Mouse (Mus musculus) retina, embryonic 14.5 days (tissue): Measurements from ENCODE around the gene Tcf3.
A peak's percentile ranks its signal among the peaks of the same experiment; 100 is the strongest.

Experiments
- DNase-seq: peaks from one replicate; pipeline ENCODE4 v3.0.0-alpha.2; 2015; ENCODE audit warnings: low spot score

Tcf3 gene

GRCm38 (mm10) chr10:80436276-80436675 lies 2.8 kb upstream of the Tcf3 start:
- no peak for DNase-seq

DNA sequence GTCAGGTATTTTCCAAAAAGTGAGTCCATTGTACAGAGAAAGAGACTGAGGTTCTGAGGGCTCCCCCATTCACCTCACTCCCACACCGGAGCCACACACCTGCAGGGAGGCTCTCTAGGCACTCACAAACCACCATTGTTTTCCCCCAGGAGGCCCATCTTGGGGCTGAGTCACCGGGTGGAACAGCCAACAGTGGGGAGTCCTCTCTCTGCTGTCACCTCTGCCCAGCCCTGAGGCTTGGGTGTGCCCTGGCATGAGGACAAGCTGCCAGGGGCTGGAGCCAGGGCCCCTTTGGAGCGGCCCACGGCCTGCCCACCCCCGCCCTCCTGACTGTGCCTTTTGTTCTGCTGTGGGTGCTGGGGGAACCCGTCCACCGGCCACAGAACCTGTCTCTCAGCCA lies 2.3 kb upstream of the Tcf3 start:
- DNase-seq = no peak

- no peak for DNase-seq
These were observed 1.4 kb upstream of the Tcf3 start for GRCm38 (mm10) chr10:80434823-80435222.

DNA sequence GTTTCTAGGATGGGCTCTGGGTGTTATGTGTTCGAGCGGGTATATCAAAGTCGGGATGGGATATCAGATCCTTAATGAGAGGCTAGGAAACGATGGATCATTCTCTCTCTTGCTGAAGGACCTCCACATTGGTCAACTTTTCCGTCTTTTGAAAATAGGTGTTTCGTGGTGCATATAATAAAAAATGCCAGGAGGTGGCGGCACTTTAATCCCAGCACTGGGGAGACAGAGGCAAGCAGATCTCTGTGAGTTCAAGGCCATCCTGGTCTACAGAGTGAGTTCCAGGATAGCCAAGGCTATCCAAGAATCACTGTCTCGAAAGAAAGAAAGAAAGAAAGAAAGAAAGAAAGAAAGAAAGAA lies 766 bp upstream of the Tcf3 start:
- DNase-seq = no peak

DNA sequence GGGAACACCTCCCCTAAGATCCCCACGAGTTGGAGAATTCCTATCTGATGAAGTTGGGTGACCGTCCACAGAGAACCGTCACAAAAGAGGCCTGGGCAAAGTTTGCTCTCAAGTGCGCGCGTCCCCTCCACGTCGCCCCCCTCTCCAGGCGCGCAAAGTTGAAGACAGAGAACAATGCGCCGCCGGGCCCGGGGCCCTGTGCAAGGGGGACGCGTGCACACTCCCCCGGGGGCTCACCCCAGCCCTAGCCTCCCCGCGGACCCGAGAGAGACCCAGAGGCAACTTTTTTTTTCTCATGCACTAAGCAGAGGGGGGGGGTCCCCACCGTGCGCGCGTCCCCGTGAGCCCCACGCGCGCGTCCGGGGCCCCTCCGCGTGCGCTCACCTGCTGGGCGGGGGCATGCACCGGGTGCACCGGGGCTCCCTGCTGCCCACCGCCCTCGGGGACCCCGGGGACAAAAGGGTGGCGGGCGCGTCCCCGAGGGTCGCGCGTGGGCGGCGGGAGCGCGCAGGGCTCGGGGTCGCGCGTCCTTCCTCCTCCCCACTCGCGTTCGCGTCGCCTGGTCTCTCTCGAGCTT lies 423 bp downstream of the Tcf3 start:
- peak; percentile 71 for DNase-seq

- DNase-seq = no peak
These were observed 1.1 kb downstream of the Tcf3 start for GRCm38 (mm10) chr10:80432387-80432785.

DNA sequence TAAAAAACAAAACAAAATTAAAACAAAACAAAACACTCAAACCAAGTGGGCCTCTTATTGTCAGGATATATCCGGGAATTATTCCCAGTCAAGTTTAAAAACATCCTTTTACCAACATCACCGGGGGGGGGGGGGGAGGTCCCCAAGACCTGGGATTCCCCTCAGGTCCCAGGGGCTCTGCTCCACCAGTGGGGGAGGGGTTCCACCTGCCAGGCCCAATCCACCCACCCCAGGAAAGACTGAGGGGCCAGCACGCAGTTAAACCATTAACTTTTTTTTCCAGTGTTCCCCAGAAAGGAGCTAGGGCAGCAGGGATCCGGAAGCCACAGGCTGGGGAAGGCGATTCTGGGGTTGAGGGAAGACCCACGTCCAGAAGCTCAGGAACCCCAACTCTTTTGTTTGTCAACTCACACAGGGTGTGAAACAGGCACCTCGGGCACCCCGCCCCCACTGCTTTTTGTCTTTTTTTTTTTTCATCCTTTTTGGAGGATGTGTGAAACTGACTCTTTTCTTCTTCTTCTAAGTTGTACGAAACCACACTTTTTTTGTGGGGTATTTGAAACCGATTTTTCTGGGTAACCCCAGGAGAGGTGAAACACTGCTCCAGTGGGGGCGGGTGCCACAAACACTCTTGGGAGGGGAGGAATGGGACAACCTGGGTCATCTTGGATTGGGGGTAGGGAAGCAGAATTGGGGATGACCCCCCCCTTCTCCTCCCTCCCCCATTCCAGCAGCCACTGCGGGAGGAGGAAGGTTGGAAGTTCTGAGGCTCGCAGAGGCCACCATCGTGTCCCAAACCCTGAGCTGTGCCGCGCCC lies 1.7 kb downstream of the Tcf3 start:
- no peak for DNase-seq

DNA sequence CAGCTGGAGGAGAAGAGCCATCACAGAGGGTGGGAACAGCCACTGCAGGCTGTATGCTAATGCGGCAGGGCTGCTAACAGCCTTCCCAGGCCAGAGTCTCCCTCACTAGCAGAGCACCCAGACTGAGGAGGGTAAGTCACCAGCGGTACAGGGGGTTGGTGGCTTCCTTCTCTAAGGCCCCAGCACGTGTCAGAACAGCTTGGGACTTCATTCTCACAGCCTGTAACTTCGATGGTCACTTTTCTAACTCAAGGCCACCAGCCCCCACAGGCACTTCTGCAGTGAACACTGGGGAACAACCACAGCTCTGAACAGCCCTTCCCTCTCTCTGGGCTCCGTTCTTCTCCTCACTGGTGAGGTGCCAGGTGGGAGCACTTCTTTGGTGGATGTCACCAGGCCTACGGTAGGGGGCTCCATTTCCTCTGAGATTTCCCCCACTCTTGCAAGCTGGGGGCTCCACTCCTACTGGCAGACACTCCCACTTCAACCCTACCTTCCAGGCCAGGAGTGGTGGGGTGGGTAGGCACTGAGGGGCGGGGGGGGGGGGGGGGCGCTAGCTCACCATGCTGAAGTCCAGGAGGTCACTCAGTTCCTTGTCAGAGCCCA lies 3.0 kb downstream of the Tcf3 start:
- DNase-seq = no peak

DNA sequence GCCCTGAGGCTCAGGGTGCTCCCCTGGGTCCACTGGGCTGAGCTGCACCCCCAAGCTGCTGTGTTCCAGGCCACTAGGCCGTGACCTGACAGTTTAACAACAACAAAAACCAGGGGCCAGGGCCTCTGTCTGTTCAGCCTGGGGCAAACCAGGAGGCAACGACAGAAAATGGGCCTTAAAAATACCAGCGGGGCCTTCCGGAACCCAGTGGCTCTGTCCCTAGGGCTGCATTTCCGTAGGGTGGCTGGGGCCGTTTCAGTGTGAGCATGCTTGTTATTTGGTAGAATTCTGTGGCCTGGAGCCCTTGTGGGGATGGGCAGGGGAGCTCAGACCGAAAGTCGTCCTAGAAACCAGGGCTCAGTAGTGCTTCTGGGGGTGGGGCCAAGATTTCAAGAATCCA lies 3.6 kb downstream of the Tcf3 start:
- no peak for DNase-seq

DNA sequence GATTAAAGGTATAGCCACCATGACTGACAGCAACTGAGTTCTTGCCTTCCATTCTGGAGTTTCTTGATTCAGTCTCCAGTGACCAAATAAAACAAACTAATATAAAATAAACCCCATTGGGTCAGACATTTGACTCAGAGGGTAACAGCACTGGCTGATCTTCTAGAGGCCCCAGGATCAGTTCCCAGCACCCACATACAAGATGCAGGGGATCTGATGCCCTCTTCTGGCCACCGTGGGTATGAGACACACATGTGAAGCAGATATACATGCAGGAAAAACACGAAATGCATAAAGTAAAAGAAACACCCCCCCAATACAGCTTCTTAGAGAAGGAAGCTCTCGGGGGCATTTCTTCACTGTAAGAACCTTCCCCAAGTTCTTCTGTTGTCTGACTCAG lies 8.4 kb downstream of the Tcf3 start:
- no peak for DNase-seq

DNA sequence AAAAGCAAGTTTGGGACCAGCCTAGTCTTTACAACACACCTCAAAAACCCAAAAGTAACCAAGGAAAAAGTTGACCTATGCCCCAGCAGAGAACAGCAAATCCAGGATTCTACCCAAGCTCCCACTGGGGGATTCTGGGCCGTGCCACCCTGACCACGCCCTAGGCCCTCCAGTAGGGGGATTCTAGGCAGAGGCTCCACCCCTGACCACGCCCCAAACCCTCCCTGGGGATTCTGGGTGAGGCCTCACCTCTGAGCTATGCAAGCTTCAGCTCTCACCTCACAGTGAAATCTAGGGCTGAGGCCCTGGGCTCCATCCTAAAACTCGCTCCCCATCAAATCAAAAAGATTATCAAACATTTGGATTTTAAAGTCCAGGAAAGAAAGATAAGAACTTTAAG lies 9.9 kb downstream of the Tcf3 start:
- peak; percentile 61 for DNase-seq

DNA sequence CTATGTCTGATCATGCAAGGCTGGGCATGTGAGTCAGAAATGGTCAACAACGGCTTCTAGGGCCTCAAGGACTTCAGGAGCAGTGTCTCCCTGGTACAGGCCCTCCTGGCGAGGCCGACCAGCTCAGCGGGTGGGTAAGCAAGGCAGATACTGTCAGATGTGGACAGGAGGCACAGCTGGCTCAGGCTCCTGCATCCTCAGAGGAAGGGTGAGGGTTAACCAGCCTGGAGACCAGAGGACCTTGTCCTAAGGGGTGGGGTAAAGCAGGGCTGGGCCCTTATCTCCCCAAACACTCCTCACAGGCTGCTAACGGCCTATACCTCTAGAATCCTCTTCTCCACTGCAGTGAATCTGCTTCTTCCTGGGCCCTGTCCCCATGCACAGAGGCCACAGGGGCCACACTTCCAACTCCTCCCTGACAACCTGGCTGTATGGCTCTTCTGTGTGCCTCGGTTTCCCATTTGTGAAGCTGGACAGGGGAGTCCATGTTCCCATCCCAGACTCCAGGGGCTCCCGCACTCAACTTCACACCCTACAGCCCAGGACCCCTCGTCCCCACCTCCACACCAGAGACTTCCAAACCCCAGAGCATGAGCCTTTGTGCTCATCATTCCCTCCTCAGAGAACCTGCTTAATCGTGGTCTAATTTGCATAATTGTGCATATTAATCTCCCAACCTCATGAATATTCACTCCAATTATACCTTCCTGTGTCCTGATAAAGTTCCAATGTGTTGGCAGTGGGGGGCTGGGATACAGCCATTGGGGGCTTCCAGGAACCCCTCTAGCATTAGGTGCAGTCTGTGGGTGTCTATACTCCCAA lies 11.6 kb downstream of the Tcf3 start:
- DNase-seq = no peak

DNA sequence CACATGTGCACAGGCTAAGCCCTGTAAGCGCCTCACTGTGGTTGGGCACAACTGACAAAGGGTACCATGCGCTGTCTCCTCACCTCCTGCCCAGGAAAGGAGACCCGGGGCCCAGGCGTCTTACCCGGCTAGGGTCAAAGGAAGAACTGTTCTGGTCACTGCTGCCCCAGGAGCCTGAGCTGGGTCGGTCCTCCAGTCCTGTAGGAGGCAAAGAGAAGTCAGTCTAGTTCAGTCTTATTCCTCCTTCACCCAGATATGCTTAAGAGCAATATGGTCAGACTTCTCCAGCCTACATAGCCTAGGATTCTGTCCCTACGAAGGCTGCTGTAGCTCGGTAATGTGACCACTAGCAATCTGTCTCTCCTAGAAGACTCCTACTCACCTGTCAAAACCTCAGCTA lies 12.2 kb downstream of the Tcf3 start:
- no peak for DNase-seq

GRCm38 (mm10) chr10:80420729-80421128 lies 12.7 kb downstream of the Tcf3 start:
- no peak for DNase-seq

DNA sequence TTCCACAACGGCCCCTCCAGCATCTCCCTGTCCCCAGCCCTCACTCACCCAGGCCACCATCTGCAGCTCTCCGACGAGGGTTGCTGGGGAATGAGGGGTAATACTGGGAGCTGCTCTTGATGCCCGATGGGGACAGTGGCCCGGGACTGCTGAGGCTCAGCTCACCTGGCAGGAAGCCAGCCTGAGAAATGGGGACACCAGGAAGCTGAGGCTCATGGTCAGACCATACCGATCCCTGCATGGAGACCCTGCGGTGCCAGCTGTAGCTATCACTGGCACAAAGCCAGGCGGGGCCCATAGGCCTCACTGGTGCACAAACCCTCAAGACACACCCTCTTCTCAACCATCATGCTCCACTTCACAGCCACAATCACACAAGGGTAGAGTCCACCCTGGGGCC lies 14.0 kb downstream of the Tcf3 start:
- DNase-seq = no peak

DNA sequence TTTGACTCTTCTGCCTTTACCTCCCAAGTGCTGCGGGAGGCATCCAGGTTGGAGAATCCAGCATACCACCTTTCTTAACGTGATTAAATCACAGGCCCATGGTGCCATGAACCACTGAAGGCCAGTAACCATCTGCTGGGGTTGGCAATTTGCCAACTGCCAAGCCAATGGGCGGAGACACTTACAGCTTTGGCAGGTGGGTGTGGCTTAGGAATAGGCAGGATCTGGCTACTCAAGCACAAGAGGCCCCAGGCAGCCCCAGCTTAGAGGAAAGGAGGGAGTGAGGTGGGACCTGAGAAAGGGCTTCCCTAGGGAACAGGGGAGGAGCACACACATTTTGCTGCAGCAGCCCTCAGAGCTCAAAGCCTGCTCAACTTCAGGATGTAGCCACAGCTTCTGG lies 15.1 kb downstream of the Tcf3 start:
- peak; percentile 37 for DNase-seq

DNA sequence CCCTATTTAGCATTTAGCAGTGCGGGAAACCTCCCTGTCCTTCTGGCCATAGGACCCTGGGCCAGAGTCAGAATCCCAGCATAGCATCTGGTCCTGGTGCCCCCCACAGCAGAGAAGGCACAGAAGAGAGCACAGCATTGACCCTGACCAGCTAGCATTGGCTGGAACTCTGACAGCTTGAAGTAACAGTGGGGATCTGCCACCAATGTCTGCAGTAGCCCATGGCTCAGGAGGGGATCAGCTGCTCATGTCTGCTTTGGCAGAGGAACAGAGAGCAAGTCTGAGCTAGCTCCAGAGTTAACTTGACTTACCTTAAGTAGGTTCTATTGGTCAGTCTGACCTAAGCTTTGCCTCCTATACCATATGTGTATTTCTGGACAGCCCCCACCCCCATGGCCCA lies 15.6 kb downstream of the Tcf3 start:
- no peak for DNase-seq

DNA sequence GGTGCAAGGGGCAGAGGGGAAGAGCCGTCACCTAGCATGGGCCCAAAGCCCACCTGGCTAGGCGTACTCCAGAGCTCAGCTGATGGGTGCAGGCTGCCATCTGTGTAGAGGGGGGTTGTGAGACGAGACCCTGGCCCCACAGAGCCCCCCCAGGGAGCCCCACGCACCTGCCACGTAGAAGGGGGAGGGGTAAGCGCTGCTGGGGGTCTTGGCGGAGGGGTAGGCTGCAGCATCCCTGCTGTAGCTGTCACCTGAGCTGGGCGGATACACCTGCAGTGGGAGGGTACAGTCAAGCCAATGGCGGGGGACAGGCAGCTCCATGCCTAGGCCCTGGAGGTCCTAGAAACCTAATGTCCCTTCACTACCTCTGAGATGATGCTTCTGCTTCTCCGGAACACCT lies 16.1 kb downstream of the Tcf3 start:
- no peak for DNase-seq

- no peak for DNase-seq
These were observed 17.9 kb downstream of the Tcf3 start for GRCm38 (mm10) chr10:80415566-80415965.

DNA sequence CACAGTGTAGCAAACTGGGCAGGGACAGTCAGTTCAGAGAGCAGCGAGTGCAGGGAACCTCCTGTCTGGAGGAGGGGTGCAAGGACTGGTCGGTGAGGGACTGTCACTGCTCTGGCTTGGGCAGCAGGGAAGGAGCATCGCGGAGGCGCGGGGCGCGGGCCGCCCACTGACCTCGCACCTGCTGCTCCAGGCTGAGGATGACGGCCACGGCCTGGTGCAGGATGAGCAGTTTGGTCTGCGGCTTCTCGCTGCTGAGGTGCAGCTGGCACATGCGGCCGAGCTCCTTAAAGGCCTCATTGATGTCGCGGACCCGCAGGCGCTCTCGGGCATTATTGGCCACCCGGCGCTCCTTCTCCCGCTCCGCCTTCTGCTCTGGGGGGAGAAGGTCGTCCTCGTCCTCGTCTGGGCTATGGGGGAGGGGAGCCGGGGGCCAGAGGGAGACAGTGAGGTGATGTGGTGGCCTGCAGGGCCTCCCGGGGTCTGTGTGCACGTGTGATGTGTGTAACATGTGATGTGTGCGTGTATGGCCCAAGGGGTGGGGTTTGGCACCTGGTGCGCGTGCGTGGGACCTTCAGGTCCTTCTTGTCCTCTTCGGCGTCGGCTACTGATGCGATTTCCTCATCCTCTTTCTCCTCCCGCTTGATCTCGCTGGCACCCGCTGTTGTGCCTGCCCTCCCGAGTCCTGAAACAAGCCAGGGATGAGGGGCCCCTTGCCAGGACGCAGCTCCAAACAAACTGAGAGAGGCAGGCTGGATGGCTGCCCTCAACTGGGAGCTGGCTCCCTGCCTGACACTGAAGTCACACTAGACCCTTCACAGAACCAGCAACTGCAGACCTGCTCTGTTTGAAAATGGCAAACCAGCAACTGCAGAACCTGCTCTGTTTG lies 20.5 kb downstream of the Tcf3 start:
- DNase-seq = no peak

GRCm38 (mm10) chr10:80407924-80408323 lies 25.5 kb downstream of the Tcf3 start:
- no peak for DNase-seq
